Mouse (Mus musculus): Measurements from ENCODE around the gene Spint2. TPM values are rescaled to one million over a fixed set of nuclear protein-coding genes. Genes with fewer than 3 reads are reported as not detected.

The Spint2 gene
- total and polyA plus RNA-seq, 2 experiments from 2014 or later = 46.6 to 153 TPM

DNA sequence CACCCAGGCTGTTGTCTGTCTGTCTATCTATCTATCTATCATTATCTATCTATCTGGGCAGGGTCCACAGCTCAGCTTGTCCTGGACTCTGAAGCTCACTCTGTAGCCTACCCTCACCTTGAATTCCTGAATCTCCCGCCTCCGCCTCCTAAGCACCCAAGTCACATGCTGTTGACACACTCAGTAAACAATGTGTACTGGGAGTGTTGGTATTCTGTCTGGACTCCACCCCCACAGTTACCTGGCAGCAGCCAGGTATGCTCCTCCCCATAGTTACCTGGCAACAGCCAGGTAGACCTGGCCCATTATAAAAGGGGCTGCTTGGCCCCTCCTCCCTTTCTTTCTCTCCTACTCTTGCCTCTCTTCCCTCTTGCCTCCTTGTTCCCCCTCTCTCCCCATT lies 6.4 kb upstream of the Spint2 start:
- no peak overlapping the region for H3K27ac ChIP-seq (ENCODE audit: low read depth, low read length)
- TF ChIP-seq CTCF (IDR thresholded peaks at IDR 0.05) = no peak
- no peak overlapping the region for H3K4me2 ChIP-seq (ENCODE audit: low read depth, low read length, poor library complexity, severe bottlenecking)
- 95% methylated on average over 2 of the region's 2 CpGs for whole genome bisulfite sequencing
- no peaks in the 10 kb centered on the region for H3K9me3 ChIP-seq (ENCODE audit: low read length)
- H3K27me3 ChIP-seq (ENCODE audit: insufficient read depth, low read length) = 0 out of 2 replicates have a peak, but pooled peaks cover 5% of the 10 kb centered on the region
- no peak overlapping the region for H3K4me3 ChIP-seq (ENCODE audit: low read depth, low read length)
- no peak overlapping the region for H3K9ac ChIP-seq (replicated peaks; ENCODE audit: low read length, poor library complexity, severe bottlenecking)
- ATAC-seq (ENCODE audit: low FRiP score) (no peak), DNase-seq (ENCODE audit: low spot score) (no peak)
- no peaks in the 10 kb centered on the region for H3K36me3 ChIP-seq (ENCODE audit: insufficient read depth, low read length)
- no peaks in the 10 kb centered on the region for H3K4me1 ChIP-seq (ENCODE audit: insufficient read depth, low read length)

DNA sequence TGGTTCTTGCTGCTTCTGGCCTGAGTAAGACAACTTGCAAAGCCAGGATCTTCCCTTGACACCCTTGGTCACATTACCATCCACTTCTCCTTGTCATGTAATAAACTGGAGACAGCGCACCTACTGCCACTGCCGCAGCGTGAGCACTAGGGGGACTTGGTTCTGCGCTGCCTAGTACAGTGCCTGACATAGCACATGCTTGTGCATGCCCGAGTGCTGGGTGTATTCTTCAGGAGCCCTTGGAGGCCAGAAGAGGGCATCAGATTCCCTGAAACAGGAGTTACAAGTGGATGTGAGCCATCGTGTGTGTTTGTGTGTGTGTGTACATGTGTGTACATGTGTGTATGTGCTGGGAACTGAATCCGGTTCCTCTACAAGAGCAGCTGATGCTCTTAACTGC lies 5.8 kb upstream of the Spint2 start:
- 90% methylated on average over 7 of the region's 7 CpGs for WGBS
- peak; percentile 20 for TF ChIP-seq CTCF (IDR thresholded peaks at IDR 0.05)

GRCm38 (mm10) chr7:29284523-29284922 lies 2.8 kb upstream of the Spint2 start:
- 83% methylated on average over 6 of the region's 6 CpGs for WGBS
- no peak for ATAC-seq (ENCODE audit: low FRiP score)
- H3K4me2 ChIP-seq (ENCODE audit: low read depth, low read length, poor library complexity, severe bottlenecking) = no peak overlapping the region

More for the DNA sequence above, 5.8 kb upstream of the Spint2 start:
- no peak overlapping the region for H3K4me2 ChIP-seq (ENCODE audit: low read depth, low read length, poor library complexity, severe bottlenecking)
- no peaks in the 10 kb centered on the region for H3K4me1 ChIP-seq (ENCODE audit: insufficient read depth, low read length)
- DNase-seq (ENCODE audit: low spot score) (no peak), ATAC-seq (ENCODE audit: low FRiP score) (no peak)
- H3K27ac ChIP-seq (ENCODE audit: low read depth, low read length) = no peak overlapping the region
- H3K9me3 ChIP-seq (ENCODE audit: low read length) = no peaks in the 10 kb centered on the region
- H3K36me3 ChIP-seq (ENCODE audit: insufficient read depth, low read length) = no peaks in the 10 kb centered on the region
- H3K4me3 ChIP-seq (ENCODE audit: low read depth, low read length) = no peak overlapping the region
- H3K9ac ChIP-seq (replicated peaks; ENCODE audit: low read length, poor library complexity, severe bottlenecking) = no peak overlapping the region
- H3K27me3 ChIP-seq (ENCODE audit: insufficient read depth, low read length) = 0 out of 2 replicates have a peak, but pooled peaks cover 8% of the 10 kb centered on the region

DNA sequence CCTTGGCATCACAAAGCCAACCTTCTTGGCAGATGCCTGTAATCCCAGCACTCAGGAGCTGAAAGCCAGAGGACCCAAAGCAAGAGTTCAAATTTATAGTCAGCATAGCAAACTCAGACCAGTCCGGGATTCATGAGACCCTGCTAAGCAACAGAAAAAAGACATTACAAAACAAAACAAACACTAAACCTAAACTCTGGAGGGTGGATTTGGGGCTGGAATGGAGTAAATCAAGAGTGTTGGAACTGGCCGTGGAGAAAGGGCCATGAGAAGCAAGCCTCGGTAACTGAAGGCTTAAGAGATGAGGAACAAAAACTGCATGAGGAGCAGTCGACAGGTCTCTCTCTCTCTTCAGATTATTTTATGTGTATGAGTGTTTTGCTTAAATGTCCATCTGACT lies 2.2 kb upstream of the Spint2 start:
- H3K27ac ChIP-seq (ENCODE audit: low read depth, low read length) = no peak overlapping the region
- no peak overlapping the region for H3K4me2 ChIP-seq (ENCODE audit: low read depth, low read length, poor library complexity, severe bottlenecking)
- WGBS = 81% methylated on average over 4 of the region's 4 CpGs
- H3K4me3 ChIP-seq (ENCODE audit: low read depth, low read length) = no peak overlapping the region
- DNase-seq (ENCODE audit: low spot score) (no peak), ATAC-seq (ENCODE audit: low FRiP score) (no peak)
- H3K9ac ChIP-seq (replicated peaks; ENCODE audit: low read length, poor library complexity, severe bottlenecking) = no peak overlapping the region
- H3K27me3 ChIP-seq (ENCODE audit: insufficient read depth, low read length) = 0 out of 2 replicates have a peak, but pooled peaks cover 8% of the 10 kb centered on the region
- 0 out of 2 replicates have a peak, but pooled peaks cover 2% of the 10 kb centered on the region for H3K4me1 ChIP-seq (ENCODE audit: insufficient read depth, low read length)
- H3K9me3 ChIP-seq (ENCODE audit: low read length) = no peaks in the 10 kb centered on the region
- H3K36me3 ChIP-seq (ENCODE audit: insufficient read depth, low read length) = no peaks in the 10 kb centered on the region
- TF ChIP-seq CTCF (IDR thresholded peaks at IDR 0.05) = no peak

More at GRCm38 (mm10) chr7:29284523-29284922, 2.8 kb upstream of the Spint2 start:
- no peak overlapping the region for H3K27ac ChIP-seq (ENCODE audit: low read depth, low read length)
- no peak overlapping the region for H3K4me3 ChIP-seq (ENCODE audit: low read depth, low read length)
- H3K9ac ChIP-seq (replicated peaks; ENCODE audit: low read length, poor library complexity, severe bottlenecking) = no peak overlapping the region
- no peaks in the 10 kb centered on the region for H3K36me3 ChIP-seq (ENCODE audit: insufficient read depth, low read length)
- 0 out of 2 replicates have a peak, but pooled peaks cover 2% of the 10 kb centered on the region for H3K4me1 ChIP-seq (ENCODE audit: insufficient read depth, low read length)
- 0 out of 2 replicates have a peak, but pooled peaks cover 8% of the 10 kb centered on the region for H3K27me3 ChIP-seq (ENCODE audit: insufficient read depth, low read length)
- DNase-seq (ENCODE audit: low spot score) = no peak
- H3K9me3 ChIP-seq (ENCODE audit: low read length) = no peaks in the 10 kb centered on the region
- TF ChIP-seq CTCF (IDR thresholded peaks at IDR 0.05) = no peak

GRCm38 (mm10) chr7:29282074-29282554 lies 402 bp upstream of the Spint2 start:
- peak overlapping the region; percentile 97 for H3K4me2 ChIP-seq (ENCODE audit: low read depth, low read length, poor library complexity, severe bottlenecking)
- no peak overlapping the region for H3K27ac ChIP-seq (ENCODE audit: low read depth, low read length)
- 0 out of 2 replicates have a peak, but pooled peaks cover 8% of the 10 kb centered on the region for H3K27me3 ChIP-seq (ENCODE audit: insufficient read depth, low read length)
- TF ChIP-seq CTCF (IDR thresholded peaks at IDR 0.05) = no peak
- WGBS = 11% methylated on average over 21 of the region's 21 CpGs
- DNase-seq (ENCODE audit: low spot score) (no peak), ATAC-seq (ENCODE audit: low FRiP score) (0 out of 2 replicates have a peak, but pooled peaks have one; percentile 7)
- H3K4me1 ChIP-seq (ENCODE audit: insufficient read depth, low read length) = 0 out of 2 replicates have a peak, but pooled peaks cover 2% of the 10 kb centered on the region
- peak overlapping the region; percentile 79 for H3K9ac ChIP-seq (replicated peaks; ENCODE audit: low read length, poor library complexity, severe bottlenecking)
- no peaks in the 10 kb centered on the region for H3K9me3 ChIP-seq (ENCODE audit: low read length)
- H3K36me3 ChIP-seq (ENCODE audit: insufficient read depth, low read length) = no peaks in the 10 kb centered on the region
- peak overlapping the region; percentile 68 for H3K4me3 ChIP-seq (ENCODE audit: low read depth, low read length)

DNA sequence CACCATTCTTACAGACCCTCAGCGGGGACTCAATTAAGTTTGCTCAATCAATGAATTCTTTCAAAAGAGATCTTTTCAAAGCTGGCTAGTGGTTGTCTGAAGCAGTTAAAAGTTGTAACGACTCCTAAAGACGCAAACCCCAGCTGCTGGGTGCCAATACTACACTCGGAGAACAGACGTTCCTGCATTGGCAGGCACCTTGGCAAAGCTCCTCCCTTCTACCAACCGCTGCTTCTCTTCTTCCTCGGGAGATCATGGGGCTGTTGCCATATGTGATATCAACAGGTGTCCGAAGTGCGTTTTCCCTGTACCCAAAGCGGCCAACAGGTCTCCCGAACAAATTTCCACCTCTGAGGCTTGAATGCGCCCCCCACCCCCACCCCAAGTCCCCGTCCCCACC lies 911 bp downstream of the Spint2 start:
- no peaks in the 10 kb centered on the region for H3K9me3 ChIP-seq (ENCODE audit: low read length)
- no peaks in the 10 kb centered on the region for H3K36me3 ChIP-seq (ENCODE audit: insufficient read depth, low read length)
- DNase-seq (ENCODE audit: low spot score) (peak; percentile 28), ATAC-seq (ENCODE audit: low FRiP score) (no peak)
- H3K4me3 ChIP-seq (ENCODE audit: low read depth, low read length) = peak overlapping the region; percentile 68
- WGBS = 13% methylated on average over 13 of the region's 13 CpGs
- H3K27me3 ChIP-seq (ENCODE audit: insufficient read depth, low read length) = 0 out of 2 replicates have a peak, but pooled peaks cover 8% of the 10 kb centered on the region
- no peak for TF ChIP-seq CTCF (IDR thresholded peaks at IDR 0.05)
- peak overlapping the region; percentile 97 for H3K4me2 ChIP-seq (ENCODE audit: low read depth, low read length, poor library complexity, severe bottlenecking)
- peak overlapping the region; percentile 79; the same call in 1 of the 2 replicates for H3K9ac ChIP-seq (replicated peaks; ENCODE audit: low read length, poor library complexity, severe bottlenecking)
- no peak overlapping the region for H3K27ac ChIP-seq (ENCODE audit: low read depth, low read length)
- H3K4me1 ChIP-seq (ENCODE audit: insufficient read depth, low read length) = 0 out of 2 replicates have a peak, but pooled peaks cover 2% of the 10 kb centered on the region
